ENCODE assay signal across 27 mouse cellular contexts in the genomic region with DNA sequence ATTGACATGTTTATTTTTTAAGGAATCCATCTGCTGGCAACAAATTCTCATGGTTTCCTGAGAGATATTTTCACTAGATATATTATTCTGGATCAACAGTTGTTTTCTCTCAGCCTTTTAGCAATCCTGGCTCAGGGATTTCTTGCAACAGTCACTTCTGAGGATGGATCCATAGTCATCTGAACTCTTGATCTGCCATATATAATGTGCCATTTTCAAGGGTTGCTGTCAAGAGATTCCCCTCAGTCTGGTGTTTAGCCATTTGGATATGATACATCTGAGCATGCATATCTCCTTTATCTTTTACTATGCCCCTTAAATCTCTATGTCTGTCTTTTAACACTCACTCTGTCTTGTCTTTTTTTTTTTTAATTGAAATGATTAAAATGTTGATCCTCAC.
DNase-seq lines count a peak whose midpoint lies in the region; ATAC-seq and TF ChIP-seq lines count a peak whose summit lies in the region.
"Had no signal": no experiment of that assay in that cellular context is flagged by ENCODE, and none has a peak within 500 bp of the region (broad histone marks: within the 10 kb centered on the region; RNA-seq: fewer than 3 reads in every experiment).

No protein-coding gene starts in this region.

- H3K4me2 ChIP-seq in kidney, embryonic 16.5 days (replicated peaks; ENCODE audit: low read depth, low read length) = no peak overlapping the region
- H3K4me2 ChIP-seq in lung, embryonic 14.5 days = no peak overlapping the region
- no peak overlapping the region for H3K4me2 ChIP-seq in midbrain, embryonic 11.5 days
- H3K4me2 ChIP-seq: forebrain, embryonic 13.5 days; heart, embryonic 13.5 days had no signal

- H3K27ac ChIP-seq in kidney, adult 2 months (ENCODE audit: insufficient read depth, low read depth, low read length) = no peak overlapping the region
- H3K27ac ChIP-seq in kidney, embryonic 16.5 days (ENCODE audit: low read length) = no peak overlapping the region
- H3K27ac ChIP-seq in lung, embryonic 14.5 days (ENCODE audit: low read depth) = no peak overlapping the region
- H3K27ac ChIP-seq in midbrain, embryonic 11.5 days (ENCODE audit: low read depth, low read length) = no peak overlapping the region
- H3K27ac ChIP-seq in midbrain, embryonic 10.5 days (replicated peaks) = no peak overlapping the region
- H3K27ac ChIP-seq: forebrain, embryonic 10.5 days; forebrain, embryonic 13.5 days; heart, adult 2 months; heart, embryonic 10.5 days; heart, embryonic 13.5 days had no signal

- no peak for TF ChIP-seq POLR2A in kidney, adult 2 months (IDR thresholded peaks at IDR 0.05; ENCODE audit: low read depth, low read length)

- no peaks in the 10 kb centered on the region for H3K4me1 ChIP-seq in kidney, adult 2 months (ENCODE audit: control insufficient read depth, insufficient read depth, low read length)
- no peaks in the 10 kb centered on the region for H3K4me1 ChIP-seq in kidney, embryonic 16.5 days (ENCODE audit: insufficient read depth, low read length)
- H3K4me1 ChIP-seq in lung, embryonic 14.5 days (ENCODE audit: insufficient read depth) = no peaks in the 10 kb centered on the region
- H3K4me1 ChIP-seq in midbrain, embryonic 11.5 days (ENCODE audit: control insufficient read depth, insufficient read depth, low read length) = no peaks in the 10 kb centered on the region
- no peaks in the 10 kb centered on the region for H3K4me1 ChIP-seq in midbrain, embryonic 10.5 days
- H3K4me1 ChIP-seq: forebrain, embryonic 10.5 days; forebrain, embryonic 13.5 days; heart, embryonic 10.5 days; heart, embryonic 13.5 days had no signal

- no peak overlapping the region for H3K4me3 ChIP-seq in kidney, adult 2 months (ENCODE audit: insufficient read depth, low read depth, low read length)
- H3K4me3 ChIP-seq in kidney, embryonic 16.5 days (ENCODE audit: low read length) = no peak overlapping the region
- no peak overlapping the region for H3K4me3 ChIP-seq in lung, embryonic 14.5 days (ENCODE audit: low read depth, low read length)
- no peak overlapping the region for H3K4me3 ChIP-seq in midbrain, embryonic 11.5 days (ENCODE audit: low read depth, low read length)
- no peak overlapping the region for H3K4me3 ChIP-seq in midbrain, embryonic 10.5 days
- H3K4me3 ChIP-seq: forebrain, embryonic 10.5 days; forebrain, embryonic 13.5 days; heart, adult 2 months; heart, embryonic 10.5 days; heart, embryonic 13.5 days had no signal

- H3K27me3 ChIP-seq in kidney, adult 2 months (replicated peaks; ENCODE audit: control insufficient read depth, insufficient read depth, low read length) = no peaks in the 10 kb centered on the region
- H3K27me3 ChIP-seq in kidney, embryonic 16.5 days (ENCODE audit: insufficient read depth, low read length) = no peaks in the 10 kb centered on the region
- no peaks in the 10 kb centered on the region for H3K27me3 ChIP-seq in lung, embryonic 14.5 days (ENCODE audit: insufficient read depth, low read length)
- H3K27me3 ChIP-seq in midbrain, embryonic 11.5 days (ENCODE audit: control insufficient read depth, insufficient read depth, low read length) = no peaks in the 10 kb centered on the region
- no peaks in the 10 kb centered on the region for H3K27me3 ChIP-seq in midbrain, embryonic 10.5 days (ENCODE audit: low read depth, poor library complexity, severe bottlenecking)
- H3K27me3 ChIP-seq: CH12.LX; forebrain, embryonic 13.5 days; heart, embryonic 13.5 days; Patski had no signal

- peak; percentile 80; the same call in 1 of the 2 replicates for ATAC-seq in kidney, embryonic 16.5 days (ENCODE audit: low FRiP score, low TSS enrichment)
- ATAC-seq in lung, embryonic 14.5 days (ENCODE audit: insufficient read depth) = peak; percentile 92
- ATAC-seq in midbrain, embryonic 11.5 days (ENCODE audit: low FRiP score) = no peak
- ATAC-seq: forebrain, embryonic 13.5 days; forebrain, embryonic 16.5 days; Patski had no signal

- no peaks in the 10 kb centered on the region for H3K36me3 ChIP-seq in kidney, adult 2 months (ENCODE audit: control insufficient read depth, insufficient read depth, low read length)
- no peaks in the 10 kb centered on the region for H3K36me3 ChIP-seq in kidney, embryonic 16.5 days (ENCODE audit: insufficient read depth, low read length)
- no peaks in the 10 kb centered on the region for H3K36me3 ChIP-seq in lung, embryonic 14.5 days (ENCODE audit: insufficient read depth)
- no peaks in the 10 kb centered on the region for H3K36me3 ChIP-seq in midbrain, embryonic 11.5 days (ENCODE audit: control insufficient read depth, insufficient read depth, low read length)
- no peaks in the 10 kb centered on the region for H3K36me3 ChIP-seq in midbrain, embryonic 10.5 days
- H3K36me3 ChIP-seq: forebrain, embryonic 10.5 days; G1E; heart, embryonic 10.5 days; heart, embryonic 13.5 days had no signal

- DNase-seq in kidney, adult 2 months = peak; percentile 4
- no peak for DNase-seq in kidney, adult 9 months
- DNase-seq in kidney, postnatal 25 days = no peak
- peak; percentile 80 for DNase-seq in lung, embryonic 14.5 days
- DNase-seq in lung, postnatal 36 days = no peak
- DNase-seq in midbrain, embryonic 11.5 days (ENCODE audit: low spot score, missing footprints) = peak; percentile 17
- no peak for DNase-seq in midbrain, embryonic 10.5 days (ENCODE audit: low spot score)
- DNase-seq: adrenal gland, postnatal 10 days; adrenal gland, postnatal 36 days; B cell, adult 2 months; cerebellum, adult 18-20 months; cerebellum, adult 9-10 months; cerebellum, postnatal 14 days; gastrocnemius, postnatal 10 days; gastrocnemius, postnatal 36 days; heart, adult 2 months; heart, postnatal 14 days; heart, postnatal 4 days had no signal

- H3K9me3 ChIP-seq in kidney, embryonic 16.5 days (ENCODE audit: low read length) = no peaks in the 10 kb centered on the region
- H3K9me3 ChIP-seq in lung, embryonic 14.5 days (ENCODE audit: low read depth, low read length) = no peaks in the 10 kb centered on the region
- H3K9me3 ChIP-seq in midbrain, embryonic 11.5 days (ENCODE audit: control insufficient read depth, low read length) = no peaks in the 10 kb centered on the region
- H3K9me3 ChIP-seq in midbrain, embryonic 10.5 days (replicated peaks) = no peaks in the 10 kb centered on the region
- H3K9me3 ChIP-seq: forebrain, embryonic 10.5 days; forebrain, embryonic 13.5 days; G1E; heart, embryonic 10.5 days; heart, embryonic 13.5 days had no signal

- TF ChIP-seq CTCF in kidney, adult 2 months (conservative IDR thresholded peaks at IDR 0.05; ENCODE audit: insufficient read depth, insufficient read length, low read depth, low read length) = no peak
- no peak for TF ChIP-seq CTCF in lung, embryonic 14.5 days (IDR thresholded peaks at IDR 0.05; ENCODE audit: low read depth)

- no peak overlapping the region for H3K9ac ChIP-seq in kidney, embryonic 16.5 days (replicated peaks; ENCODE audit: low read length)
- no peak overlapping the region for H3K9ac ChIP-seq in lung, embryonic 14.5 days
- H3K9ac ChIP-seq in midbrain, embryonic 11.5 days (ENCODE audit: low read length) = no peak overlapping the region
- H3K9ac ChIP-seq: forebrain, embryonic 13.5 days; heart, embryonic 13.5 days had no signal

Comparison
In these comparisons a context has a peak if more than half of its experiments do, and no peak if none do; other contexts are left out.
1. DNase-seq: peak in kidney, adult 2 months (single experiment), lung, embryonic 14.5 days (single experiment) and midbrain, embryonic 11.5 days (single experiment); none in kidney, adult 9 months (single experiment), kidney, postnatal 25 days (0 of 2), lung, postnatal 36 days (single experiment) and midbrain, embryonic 10.5 days (single experiment).